Comparison of ENCODE assay signal across 29 mouse cellular contexts in genomic region chr1:129148733-129149388, GRCm38 (mm10).
DNase-seq lines count a peak whose midpoint lies in the region; ATAC-seq and TF ChIP-seq lines count a peak whose summit lies in the region.
"Had no signal": no experiment of that assay in that cellular context is flagged by ENCODE, and none has a peak within 500 bp of the region (broad histone marks: within the 10 kb centered on the region; RNA-seq: fewer than 3 reads in every experiment).

No protein-coding gene starts in this region.

- H3K9ac ChIP-seq in hindbrain, postnatal 0 days (replicated peaks; ENCODE audit: low read length), result no peak overlapping the region
- H3K9ac ChIP-seq in kidney, embryonic 14.5 days (ENCODE audit: low read depth, low read length), result no peak overlapping the region
- no peak overlapping the region for H3K9ac ChIP-seq in forebrain, embryonic 12.5 days
- H3K9ac ChIP-seq: embryonic facial prominence, embryonic 12.5 days; heart, embryonic 15.5 days; hindbrain, embryonic 15.5 days; liver, embryonic 14.5 days; midbrain, embryonic 15.5 days had no signal

- ATAC-seq in hindbrain, postnatal 0 days, result no peak
- peak; percentile 86 for ATAC-seq in kidney, embryonic 14.5 days (ENCODE audit: low FRiP score, low TSS enrichment)
- ATAC-seq in forebrain, embryonic 12.5 days (ENCODE audit: low FRiP score), result no peak
- ATAC-seq: CD4-positive, CD25-positive, alpha-beta regulatory T cell, adult 4 months; midbrain, embryonic 15.5 days had no signal

- no peak overlapping the region for H3K27ac ChIP-seq in hindbrain, embryonic 10.5 days
- H3K27ac ChIP-seq in hindbrain, postnatal 0 days, result no peak overlapping the region
- no peak overlapping the region; the same call in 1 of the 2 replicates for H3K27ac ChIP-seq in kidney, embryonic 14.5 days (ENCODE audit: low read depth, low read length)
- H3K27ac ChIP-seq in forebrain, embryonic 12.5 days, result no peak overlapping the region
- H3K27ac ChIP-seq: embryonic facial prominence, embryonic 12.5 days; heart, embryonic 10.5 days; heart, embryonic 15.5 days; hindbrain, embryonic 15.5 days; liver, embryonic 14.5 days; midbrain, embryonic 10.5 days; midbrain, embryonic 15.5 days had no signal

- peaks cover 7% of the 10 kb centered on the region for H3K4me1 ChIP-seq in hindbrain, embryonic 10.5 days (replicated peaks)
- H3K4me1 ChIP-seq in hindbrain, postnatal 0 days (ENCODE audit: insufficient read depth, low read length), result no peaks in the 10 kb centered on the region
- peaks cover 4% of the 10 kb centered on the region; the same call in 1 of the 2 replicates for H3K4me1 ChIP-seq in kidney, embryonic 14.5 days (ENCODE audit: control insufficient read depth, insufficient read depth, low read length)
- H3K4me1 ChIP-seq in forebrain, embryonic 12.5 days, result no peaks in the 10 kb centered on the region
- H3K4me1 ChIP-seq: heart, embryonic 10.5 days; midbrain, embryonic 15.5 days had no signal

- no peaks in the 10 kb centered on the region for H3K36me3 ChIP-seq in hindbrain, embryonic 10.5 days
- no peaks in the 10 kb centered on the region for H3K36me3 ChIP-seq in hindbrain, postnatal 0 days (ENCODE audit: insufficient read depth, low read length)
- H3K36me3 ChIP-seq in kidney, embryonic 14.5 days (ENCODE audit: control insufficient read depth, insufficient read depth, low read length), result no peaks in the 10 kb centered on the region
- H3K36me3 ChIP-seq in forebrain, embryonic 12.5 days (replicated peaks), result no peaks in the 10 kb centered on the region
- H3K36me3 ChIP-seq: embryonic facial prominence, embryonic 12.5 days; heart, embryonic 10.5 days; heart, embryonic 15.5 days; hindbrain, embryonic 15.5 days; midbrain, embryonic 10.5 days; midbrain, embryonic 15.5 days had no signal

- TF ChIP-seq CTCF in hindbrain, postnatal 0 days (IDR thresholded peaks at IDR 0.05; ENCODE audit: low read depth), result no peak

- peak; percentile 5 for DNase-seq in hindbrain, embryonic 10.5 days (ENCODE audit: low spot score)
- DNase-seq in hindbrain, postnatal 0 days (ENCODE audit: low spot score), result no peak
- no peak for DNase-seq in kidney, postnatal 25 days
- DNase-seq in embryo, embryonic 11 days, result peak; percentile 39
- peak; percentile 11 to 20 for DNase-seq in kidney, postnatal 4 days
- DNase-seq: adrenal gland, postnatal 25 days; cerebellum, adult 18-20 months; cerebellum, postnatal 10 days; gastrocnemius, postnatal 10 days; heart, postnatal 36 days; layer of hippocampus, postnatal 36 days; left cerebral cortex, postnatal 4 days; liver; lung, adult 2 months; lung, postnatal 14 days; right cerebral cortex, adult 18-20 months; spleen, adult 18-20 months; thymus, adult 18-20 months; thymus, postnatal 25 days had no signal

- no peak overlapping the region for H3K4me2 ChIP-seq in hindbrain, postnatal 0 days (ENCODE audit: low read depth, low read length)
- H3K4me2 ChIP-seq in kidney, embryonic 14.5 days (replicated peaks; ENCODE audit: low read depth, low read length), result no peak overlapping the region
- H3K4me2 ChIP-seq in forebrain, embryonic 12.5 days, result no peak overlapping the region
- H3K4me2 ChIP-seq: embryonic facial prominence, embryonic 12.5 days; heart, embryonic 15.5 days; hindbrain, embryonic 15.5 days; midbrain, embryonic 15.5 days had no signal

- H3K9me3 ChIP-seq in hindbrain, embryonic 10.5 days, result no peaks in the 10 kb centered on the region
- no peaks in the 10 kb centered on the region for H3K9me3 ChIP-seq in hindbrain, postnatal 0 days (ENCODE audit: low read length)
- H3K9me3 ChIP-seq in kidney, embryonic 14.5 days (ENCODE audit: control insufficient read depth, low read length), result no peaks in the 10 kb centered on the region
- no peaks in the 10 kb centered on the region for H3K9me3 ChIP-seq in forebrain, embryonic 12.5 days
- H3K9me3 ChIP-seq: embryonic facial prominence, embryonic 12.5 days; heart, embryonic 10.5 days; heart, embryonic 15.5 days; hindbrain, embryonic 15.5 days; midbrain, embryonic 10.5 days; midbrain, embryonic 15.5 days had no signal

- H3K4me3 ChIP-seq in hindbrain, embryonic 10.5 days, result no peak overlapping the region
- H3K4me3 ChIP-seq in hindbrain, postnatal 0 days (ENCODE audit: low read length), result no peak overlapping the region
- no peak overlapping the region for H3K4me3 ChIP-seq in kidney, embryonic 14.5 days (ENCODE audit: low read length)
- H3K4me3 ChIP-seq in forebrain, embryonic 12.5 days (replicated peaks), result no peak overlapping the region
- H3K4me3 ChIP-seq: embryonic facial prominence, embryonic 12.5 days; heart, embryonic 10.5 days; heart, embryonic 15.5 days; hindbrain, embryonic 15.5 days; midbrain, embryonic 10.5 days; midbrain, embryonic 15.5 days had no signal

- peaks cover 12% of the 10 kb centered on the region; the same call in 1 of the 2 replicates for H3K27me3 ChIP-seq in hindbrain, embryonic 10.5 days (ENCODE audit: insufficient read depth, poor library complexity, severe bottlenecking)
- H3K27me3 ChIP-seq in hindbrain, postnatal 0 days (ENCODE audit: insufficient read depth, low read length), result no peaks in the 10 kb centered on the region
- no peaks in the 10 kb centered on the region for H3K27me3 ChIP-seq in kidney, embryonic 14.5 days (ENCODE audit: control insufficient read depth, insufficient read depth, low read length)
- no peaks in the 10 kb centered on the region for H3K27me3 ChIP-seq in forebrain, embryonic 12.5 days
- H3K27me3 ChIP-seq: embryonic facial prominence, embryonic 12.5 days; heart, embryonic 15.5 days; hindbrain, embryonic 15.5 days; midbrain, embryonic 15.5 days had no signal

- 44% methylated on average over 7 of the region's 7 CpGs for WGBS in hindbrain, embryonic 10.5 days
- 56% methylated on average over 7 of the region's 7 CpGs for WGBS in hindbrain, postnatal 0 days
- 26% methylated on average over 7 of the region's 7 CpGs for WGBS in kidney, embryonic 14.5 days
- WGBS in forebrain, embryonic 12.5 days, result 70% methylated on average over 7 of the region's 7 CpGs

Comparison
In these comparisons a context has a peak if more than half of its experiments do, and no peak if none do; other contexts are left out.
1. DNase-seq: peak in hindbrain, embryonic 10.5 days (single experiment), embryo, embryonic 11 days (single experiment) and kidney, postnatal 4 days (2 of 2); none in hindbrain, postnatal 0 days (single experiment) and kidney, postnatal 25 days (0 of 2).